Mouse (Mus musculus) limb, embryonic 13.5 days (tissue): Measurements from ENCODE around the gene Fkbp15. TPM values are rescaled to one million over a fixed set of nuclear protein-coding genes. Genes with fewer than 3 reads are reported as not detected.

Experiments used
- ATAC-seq: fragments of 200-750 bp; cut with Nextera tagmentation; 2 replicates; pipeline ENCODE4 v1.8.0; 2017; ENCODE audit warnings: low read depth, moderate number of reproducible peaks, moderate TSS enrichment; ENCODE audit not compliant: low FRiP score
- H3K27ac ChIP-seq: fragments of 300-500 bp; sonication (generic); 2 replicates; pipeline ENCODE4 v1.5.1; 2015; ENCODE audit warnings: inconsistent platforms, mild to moderate bottlenecking, moderate library complexity
- H3K27me3 ChIP-seq: fragments of 300-500 bp; sonication (generic); 2 replicates; pipeline ENCODE4 v1.6.1; 2015; ENCODE audit warnings: mild to moderate bottlenecking, inconsistent platforms
- H3K36me3 ChIP-seq: fragments of 300-500 bp; sonication (generic); 2 replicates; pipeline ENCODE4 v1.6.1; 2015; ENCODE audit warnings: inconsistent platforms, mild to moderate bottlenecking, moderate library complexity
- H3K4me1 ChIP-seq: fragments of 300-500 bp; sonication (generic); 2 replicates; pipeline ENCODE4 v1.6.1; 2015; ENCODE audit warnings: inconsistent platforms
- H3K4me2 ChIP-seq: fragments of 300-500 bp; sonication (generic); replicated peaks from 2 replicates; pipeline ENCODE4 v1.6.1; 2015; ENCODE audit warnings: inconsistent platforms, mild to moderate bottlenecking, moderate library complexity
- H3K4me3 ChIP-seq: fragments of 300-500 bp; sonication (generic); 2 replicates; pipeline ENCODE4 v1.5.1; 2015; ENCODE audit warnings: moderate library complexity, mild to moderate bottlenecking, inconsistent platforms
- H3K9ac ChIP-seq: fragments of 300-500 bp; sonication (generic); 2 replicates; pipeline ENCODE4 v1.6.1; 2015; ENCODE audit warnings: mild to moderate bottlenecking, inconsistent platforms
- H3K9me3 ChIP-seq: fragments of 300-500 bp; sonication (generic); 2 replicates; pipeline ENCODE4 v1.6.1; 2016; ENCODE audit warnings: inconsistent platforms
- WGBS: fragments of 180-500 bp; shearing (Covaris S2); methylation state at CpG from one replicate; pipeline ENCODE4 v1.1.7; 2015; 5-methylcytosine and 5-hydroxymethylcytosine counted together
- polyA plus RNA-seq: library from polyadenylated mRNA; unstranded; fragments of >200 nt; fragmentation: Nextera tagmentation; extraction: Ambion mirVana; gene quantifications from 2 replicates; pipeline ENCODE4 v1.2.1, GENCODE M21; 2015

The Fkbp15 gene
- polyA plus RNA-seq, 1 experiment from 2014 or later: 27.9 TPM

- H3K4me3 ChIP-seq: no peak overlapping the region
- no peaks in the 10 kb centered on the region for H3K27me3 ChIP-seq
- 95% methylated on average over 4 of the region's 4 CpGs for WGBS
- H3K4me1 ChIP-seq: no peaks in the 10 kb centered on the region
- no peaks in the 10 kb centered on the region for H3K9me3 ChIP-seq
- H3K4me2 ChIP-seq: no peak overlapping the region
- peaks cover 71% of the 10 kb centered on the region for H3K36me3 ChIP-seq
- H3K27ac ChIP-seq: no peak overlapping the region
- no peak overlapping the region for H3K9ac ChIP-seq
- ATAC-seq: no peak
Measured at GRCm38 (mm10) chr4:62306840-62307239, 53.5 kb downstream of the Fkbp15 start.

DNA sequence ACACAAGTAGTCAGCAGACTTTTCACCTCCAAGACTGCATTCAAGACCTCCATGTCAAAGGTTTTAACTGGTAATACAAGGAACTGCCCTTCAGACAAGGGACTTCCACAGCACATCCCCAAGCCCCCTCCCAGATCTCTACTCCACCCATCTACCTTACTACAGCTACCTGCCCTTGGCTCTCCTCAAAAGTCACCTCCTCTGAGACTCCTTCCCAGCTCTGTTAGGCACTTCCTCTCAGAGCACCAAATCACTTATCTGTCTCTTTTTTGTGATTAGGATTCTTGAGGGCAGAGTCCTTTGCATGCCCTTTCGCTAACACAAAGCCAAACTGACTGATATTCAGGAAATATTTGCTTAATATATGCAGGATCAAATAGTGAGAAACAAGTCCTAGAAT lies 54.0 kb downstream of the Fkbp15 start:
- Histone ChIP-seq H3K36me3 (peaks cover 72% of the 10 kb centered on the region), H3K9ac (no peak overlapping the region), H3K9me3 (no peaks in the 10 kb centered on the region), H3K4me2 (no peak overlapping the region), H3K4me1 (no peaks in the 10 kb centered on the region), H3K4me3 (no peak overlapping the region), H3K27ac (no peak overlapping the region), H3K27me3 (no peaks in the 10 kb centered on the region)
- no peak for ATAC-seq
- 96% methylated on average over 1 of the region's 1 CpGs for WGBS

DNA sequence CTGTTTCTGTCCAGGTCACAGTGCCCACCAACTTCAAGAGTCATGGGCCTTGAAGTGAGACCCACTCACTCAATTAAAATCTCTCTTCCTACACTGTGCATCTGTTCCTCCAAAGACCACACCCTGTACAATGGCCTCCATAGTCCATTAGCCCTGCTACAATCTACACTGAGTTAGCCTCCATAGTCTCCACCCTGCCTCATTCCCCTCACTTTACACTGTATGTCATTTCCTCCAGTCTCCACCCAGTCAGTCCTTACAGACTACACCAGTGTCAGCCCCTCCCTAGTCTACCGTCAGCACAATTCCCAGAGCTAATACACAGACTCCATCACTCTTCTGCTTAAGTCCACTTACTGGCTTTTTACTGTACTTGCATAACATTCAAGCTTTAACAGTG lies 57.1 kb downstream of the Fkbp15 start:
- no peak overlapping the region for H3K4me2 ChIP-seq
- H3K27me3 ChIP-seq: no peaks in the 10 kb centered on the region
- peaks cover 93% of the 10 kb centered on the region for H3K36me3 ChIP-seq
- ATAC-seq: no peak
- no peak overlapping the region for H3K27ac ChIP-seq
- WGBS: 90% methylated on average over 1 of the region's 1 CpGs
- no peak overlapping the region for H3K4me3 ChIP-seq
- H3K9ac ChIP-seq: no peak overlapping the region
- no peaks in the 10 kb centered on the region for H3K9me3 ChIP-seq
- H3K4me1 ChIP-seq: no peaks in the 10 kb centered on the region

DNA sequence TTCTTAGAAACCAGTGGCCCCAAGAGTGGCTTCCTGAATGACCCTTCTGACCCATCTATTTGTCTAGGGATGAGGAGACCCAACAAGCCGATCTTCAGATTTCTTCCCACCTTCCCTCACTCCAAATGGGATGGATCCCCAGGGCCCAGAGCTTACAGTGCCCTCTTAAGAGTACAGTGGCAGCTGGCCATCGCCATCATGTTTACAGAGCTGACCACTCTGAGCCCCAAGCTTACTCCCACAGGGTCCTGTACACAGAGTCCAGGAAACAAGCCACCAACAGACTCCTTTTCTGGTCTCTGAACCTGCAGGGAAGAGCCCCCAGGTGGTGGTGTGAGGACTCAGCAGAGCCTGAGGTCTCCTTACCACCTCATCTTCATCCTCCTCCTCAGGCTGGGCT lies 57.6 kb downstream of the Fkbp15 start:
- no peaks in the 10 kb centered on the region for H3K9me3 ChIP-seq
- no peaks in the 10 kb centered on the region for H3K27me3 ChIP-seq
- no peak overlapping the region for H3K4me3 ChIP-seq
- no peak overlapping the region for H3K27ac ChIP-seq
- no peak overlapping the region for H3K9ac ChIP-seq
- no peak for ATAC-seq
- H3K36me3 ChIP-seq: peaks cover 94% of the 10 kb centered on the region
- H3K4me1 ChIP-seq: no peaks in the 10 kb centered on the region
- WGBS: 55% methylated on average over 2 of the region's 2 CpGs
- no peak overlapping the region for H3K4me2 ChIP-seq

- Histone ChIP-seq H3K4me3 (no peak overlapping the region), H3K9me3 (no peaks in the 10 kb centered on the region), H3K9ac (no peak overlapping the region), H3K4me2 (no peak overlapping the region), H3K27ac (no peak overlapping the region), H3K36me3 (peaks cover 89% of the 10 kb centered on the region), H3K27me3 (no peaks in the 10 kb centered on the region), H3K4me1 (no peaks in the 10 kb centered on the region)
- WGBS: 76% methylated on average over 2 of the region's 2 CpGs
- 0 out of 2 replicates have a peak, but pooled peaks have one; percentile 39 for ATAC-seq
Measured at GRCm38 (mm10) chr4:62300001-62300400, 60.3 kb downstream of the Fkbp15 start.

DNA sequence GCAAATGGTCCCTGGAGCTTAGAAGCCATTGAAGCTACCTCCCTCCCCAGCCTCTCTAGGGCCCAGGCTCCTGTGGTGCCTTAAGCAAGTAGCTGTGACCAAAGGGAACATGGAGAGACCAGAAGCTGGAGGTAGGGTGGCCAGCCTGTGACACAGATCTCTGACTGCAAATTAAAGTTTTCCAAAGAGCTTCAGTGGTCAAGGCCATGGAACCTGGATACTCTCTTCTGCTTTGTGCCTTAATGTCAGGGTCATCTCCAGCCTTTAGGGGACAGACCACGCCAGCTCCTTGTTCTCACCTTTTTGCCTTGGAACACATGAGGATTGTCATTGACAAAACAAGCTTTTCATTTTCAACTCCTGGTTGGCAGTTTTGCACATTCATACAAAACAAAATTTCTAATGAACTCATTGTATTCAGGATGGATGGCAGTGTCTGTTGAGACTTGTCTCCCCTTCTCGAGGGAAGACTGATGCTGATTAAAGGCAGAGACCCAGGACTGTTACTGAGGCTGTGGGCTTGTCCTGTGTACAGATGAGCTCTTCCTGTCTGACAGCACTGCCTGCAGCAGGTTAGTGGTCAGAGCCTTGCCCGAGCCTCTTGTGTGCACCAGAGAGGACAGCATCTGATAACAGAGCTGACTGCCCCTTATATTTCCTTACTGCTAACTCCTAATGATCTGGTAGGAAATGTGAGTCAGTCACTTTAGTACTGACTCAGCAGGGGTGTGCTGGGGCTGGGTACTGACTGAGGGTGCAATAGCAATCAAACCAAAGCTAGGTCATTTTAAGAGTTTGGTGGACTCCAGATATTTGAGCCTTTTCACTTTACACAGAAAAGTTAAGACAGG lies 62.8 kb downstream of the Fkbp15 start:
- no peak for ATAC-seq
- Histone ChIP-seq H3K36me3 (peaks cover 73% of the 10 kb centered on the region), H3K4me1 (no peaks in the 10 kb centered on the region), H3K9me3 (no peaks in the 10 kb centered on the region), H3K4me3 (no peak overlapping the region), H3K4me2 (no peak overlapping the region), H3K27ac (no peak overlapping the region), H3K9ac (no peak overlapping the region), H3K27me3 (no peaks in the 10 kb centered on the region)
- 76% methylated on average over 3 of the region's 3 CpGs for WGBS

DNA sequence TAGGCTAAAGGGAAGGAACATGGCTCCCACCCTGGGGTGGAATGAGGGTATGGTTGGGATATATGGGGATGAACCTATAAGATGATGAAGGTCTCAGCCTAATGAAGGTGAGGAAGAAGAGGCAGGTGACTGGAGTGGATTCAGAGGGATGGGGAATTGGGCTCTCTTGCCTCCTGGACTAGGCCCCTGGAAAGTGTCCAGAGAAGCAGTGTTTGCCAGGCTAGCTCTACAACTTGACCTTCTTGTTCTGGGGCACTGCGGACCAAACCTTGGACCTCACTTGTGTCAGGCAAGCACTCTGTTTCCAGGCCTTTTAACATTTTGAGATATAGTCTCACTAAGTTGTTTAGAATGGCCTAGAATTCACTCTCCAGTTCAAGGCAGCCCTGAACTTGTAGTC lies 65.6 kb downstream of the Fkbp15 start:
- Histone ChIP-seq H3K27me3 (no peaks in the 10 kb centered on the region), H3K4me3 (no peak overlapping the region), H3K4me1 (no peaks in the 10 kb centered on the region), H3K9ac (no peak overlapping the region), H3K27ac (no peak overlapping the region), H3K9me3 (no peaks in the 10 kb centered on the region), H3K4me2 (no peak overlapping the region), H3K36me3 (peaks cover 45% of the 10 kb centered on the region)
- 100% methylated on average over 1 of the region's 1 CpGs for WGBS
- no peak for ATAC-seq

DNA sequence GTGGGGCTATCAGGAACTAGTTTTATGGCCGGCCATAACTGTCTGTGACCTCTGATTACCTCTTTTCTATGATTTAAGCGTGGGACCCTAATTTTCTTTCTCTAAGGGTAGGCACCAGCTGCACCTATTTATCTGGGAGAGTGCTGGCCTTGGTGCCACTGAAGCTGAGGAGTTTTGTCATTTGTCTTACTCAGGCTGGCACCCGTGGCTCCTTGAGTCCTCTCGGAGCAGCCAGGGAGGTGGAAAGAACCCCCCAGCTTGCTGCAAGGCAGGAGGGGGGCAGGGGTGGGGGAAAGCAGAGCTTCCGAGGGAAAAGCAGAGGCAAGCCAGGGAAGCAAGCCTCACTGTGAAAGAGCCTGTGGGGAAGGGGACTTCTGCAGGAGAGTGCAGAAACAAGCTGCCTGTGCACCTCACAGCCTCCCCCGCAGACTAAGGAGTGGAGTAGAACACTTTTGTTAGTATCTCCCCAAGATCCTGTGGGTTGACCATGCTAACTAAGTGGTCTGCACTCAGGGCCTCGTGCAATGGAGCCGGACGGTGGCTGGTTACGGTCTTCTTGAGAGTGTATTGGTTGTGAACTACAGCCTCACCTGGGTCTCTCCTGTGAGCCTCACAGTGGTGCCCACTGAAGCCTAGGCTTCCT lies 67.0 kb downstream of the Fkbp15 start:
- Histone ChIP-seq H3K4me3 (no peak overlapping the region), H3K4me2 (no peak overlapping the region), H3K27me3 (no peaks in the 10 kb centered on the region), H3K27ac (no peak overlapping the region), H3K4me1 (no peaks in the 10 kb centered on the region), H3K9me3 (no peaks in the 10 kb centered on the region), H3K9ac (no peak overlapping the region), H3K36me3 (peaks cover 31% of the 10 kb centered on the region)
- ATAC-seq: no peak
- WGBS: 47% methylated on average over 10 of the region's 10 CpGs

DNA sequence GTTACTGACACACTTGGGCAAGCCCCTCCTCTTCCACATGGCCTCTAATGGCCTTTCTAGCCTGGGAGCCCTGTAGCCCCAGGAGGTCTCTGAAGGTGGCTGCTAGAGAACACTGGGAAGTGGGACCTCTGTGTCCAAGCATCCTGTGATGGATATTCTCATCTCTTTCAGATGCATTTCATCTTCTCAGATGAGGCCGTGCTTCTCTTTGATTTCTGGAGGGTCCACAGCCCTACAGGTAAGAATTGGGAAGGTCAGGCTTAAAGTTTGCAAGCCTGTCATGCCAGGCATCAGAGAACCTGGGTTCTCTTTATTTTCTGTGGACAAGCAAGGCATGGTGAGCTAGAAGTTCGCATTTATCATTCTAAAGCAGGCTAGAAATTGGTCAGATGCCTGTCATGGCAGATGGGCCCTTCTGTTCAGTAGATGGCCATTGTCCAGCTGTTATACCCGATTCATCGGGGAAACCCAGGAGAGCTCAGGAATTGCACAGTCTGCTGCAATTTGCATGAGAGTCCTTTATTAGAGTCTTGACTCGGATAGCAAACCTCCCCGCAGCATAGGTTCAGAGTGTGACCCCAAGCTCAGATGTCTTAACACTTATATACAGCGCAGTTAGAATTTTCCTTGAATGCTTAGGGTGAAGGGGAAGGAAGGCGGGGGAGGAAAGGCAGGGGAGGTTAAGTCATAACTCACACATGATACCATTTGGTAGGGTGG lies 67.7 kb downstream of the Fkbp15 start:
- Histone ChIP-seq H3K36me3 (peaks cover 24% of the 10 kb centered on the region), H3K27ac (no peak overlapping the region), H3K9me3 (no peaks in the 10 kb centered on the region), H3K9ac (no peak overlapping the region), H3K27me3 (no peaks in the 10 kb centered on the region), H3K4me1 (peaks cover under 1% of the 10 kb centered on the region; the same call in 1 of the 2 replicates), H3K4me3 (no peak overlapping the region), H3K4me2 (no peak overlapping the region)
- WGBS: 60% methylated on average over 8 of the region's 8 CpGs
- no peak for ATAC-seq

DNA sequence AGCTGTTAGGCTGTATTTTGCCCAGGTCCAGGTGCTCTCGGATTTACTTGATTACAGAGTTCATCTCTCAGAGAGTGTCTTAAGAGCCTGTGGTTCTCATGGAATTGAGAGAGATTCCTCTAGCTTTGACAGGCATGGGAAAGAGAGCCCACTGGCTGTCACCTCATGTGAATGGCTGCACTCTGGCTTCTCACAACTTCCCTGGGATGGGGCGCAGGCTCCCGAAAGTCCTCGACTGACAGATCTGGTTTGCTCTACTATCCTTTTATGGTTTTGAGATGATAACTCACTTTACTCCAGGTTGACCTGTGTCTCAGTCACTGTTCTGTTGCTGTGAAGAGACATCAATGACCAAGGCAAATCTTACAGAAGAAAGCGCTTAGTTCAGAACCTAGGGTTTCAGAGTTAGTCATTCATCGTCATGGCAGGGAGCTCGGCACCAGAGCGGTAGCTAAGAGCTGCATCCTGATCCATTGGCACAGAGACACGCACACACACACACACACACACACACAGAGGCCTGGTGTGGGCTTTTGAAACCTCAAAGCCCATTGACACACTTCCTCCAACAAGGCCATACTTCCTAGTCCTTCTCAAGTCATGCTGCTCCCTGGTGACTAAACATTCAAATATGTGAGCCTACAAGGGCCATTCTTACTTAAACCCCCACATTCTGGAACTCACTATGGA lies 69.4 kb downstream of the Fkbp15 start:
- H3K36me3 ChIP-seq: peaks cover 11% of the 10 kb centered on the region
- WGBS: 89% methylated on average over 9 of the region's 9 CpGs
- H3K4me2 ChIP-seq: no peak overlapping the region
- H3K4me3 ChIP-seq: no peak overlapping the region
- peaks cover 8% of the 10 kb centered on the region; the same call in 1 of the 2 replicates for H3K4me1 ChIP-seq
- H3K9me3 ChIP-seq: no peaks in the 10 kb centered on the region
- H3K9ac ChIP-seq: no peak overlapping the region
- H3K27me3 ChIP-seq: no peaks in the 10 kb centered on the region
- ATAC-seq: no peak
- no peak overlapping the region for H3K27ac ChIP-seq

- no peaks in the 10 kb centered on the region for H3K9me3 ChIP-seq
- no peak overlapping the region for H3K27ac ChIP-seq
- peaks cover 8% of the 10 kb centered on the region; the same call in 1 of the 2 replicates for H3K4me1 ChIP-seq
- H3K4me3 ChIP-seq: no peak overlapping the region
- H3K27me3 ChIP-seq: no peaks in the 10 kb centered on the region
- H3K4me2 ChIP-seq: no peak overlapping the region
- 89% methylated on average over 7 of the region's 7 CpGs for WGBS
- peaks cover 3% of the 10 kb centered on the region for H3K36me3 ChIP-seq
- H3K9ac ChIP-seq: no peak overlapping the region
- no peak for ATAC-seq
Measured at GRCm38 (mm10) chr4:62289226-62289625, 71.1 kb downstream of the Fkbp15 start.
